Mouse (Mus musculus) forebrain, embryonic 13.5 days (tissue): ENCODE results near the gene Ankrd23. TPM values are rescaled to one million over a fixed set of nuclear protein-coding genes. Genes with fewer than 3 reads are reported as not detected.
A peak's percentile ranks its signal among the peaks of the same experiment; 100 is the strongest.

ENCODE experiments used
- ATAC-seq: fragments of 200-750 bp; cut with Nextera tagmentation; 2 replicates; pipeline ENCODE4 v1.8.0; 2017
- H3K27ac ChIP-seq: fragments of 300-500 bp; sonication (generic); 2 replicates; pipeline ENCODE4 v1.5.1; 2015; ENCODE audit warnings: inconsistent platforms, mild to moderate bottlenecking, moderate library complexity
- H3K27me3 ChIP-seq: fragments of 300-500 bp; sonication (generic); 2 replicates; pipeline ENCODE4 v1.6.1; 2015; ENCODE audit warnings: mild to moderate bottlenecking, inconsistent platforms
- H3K36me3 ChIP-seq: fragments of 300-500 bp; sonication (generic); 2 replicates; pipeline ENCODE4 v1.6.1; 2015; ENCODE audit warnings: mild to moderate bottlenecking, inconsistent platforms; ENCODE audit not compliant: poor library complexity, severe bottlenecking
- H3K4me1 ChIP-seq: fragments of 300-500 bp; sonication (generic); 2 replicates; pipeline ENCODE4 v1.6.1; 2015; ENCODE audit warnings: inconsistent platforms
- H3K4me2 ChIP-seq: fragments of 300-500 bp; sonication (generic); 2 replicates; pipeline ENCODE4 v1.6.1; 2015; ENCODE audit warnings: inconsistent platforms, mild to moderate bottlenecking, moderate library complexity
- H3K4me3 ChIP-seq: fragments of 300-500 bp; sonication (generic); 2 replicates; pipeline ENCODE4 v1.5.1; 2015; ENCODE audit warnings: mild to moderate bottlenecking, inconsistent platforms
- H3K9ac ChIP-seq: fragments of 300-500 bp; sonication (generic); 2 replicates; pipeline ENCODE4 v1.6.1; 2015; ENCODE audit warnings: mild to moderate bottlenecking, inconsistent platforms
- H3K9me3 ChIP-seq: fragments of 300-500 bp; sonication (generic); replicated peaks from 2 replicates; pipeline ENCODE4 v1.6.1; 2016; ENCODE audit warnings: inconsistent platforms
- WGBS: fragments of 180-500 bp; shearing (Covaris S2); methylation state at CpG from one replicate; pipeline ENCODE4 v1.1.7; 2015; 5-methylcytosine and 5-hydroxymethylcytosine counted together
- microRNA-seq: library from miRNA; unstranded; fragments of <30 nt; microRNA quantifications from one replicate; pipeline ENCODE4, GENCODE M21; 2016
- polyA plus RNA-seq: library from polyadenylated mRNA; unstranded; fragments of >200 nt; fragmentation: Nextera tagmentation; extraction: Ambion mirVana; gene quantifications from 2 replicates; pipeline ENCODE4 v1.2.1, GENCODE M21; 2015

The Ankrd23 gene
- polyA plus RNA-seq, 1 experiment from 2014 or later, result 12.3 TPM

- 10% methylated on average over 3 of the region's 3 CpGs for WGBS
- peaks cover 35% of the 10 kb centered on the region for H3K36me3 ChIP-seq
- peak; percentile 63; the same call in 1 of the 2 replicates for ATAC-seq
- no peaks in the 10 kb centered on the region for H3K4me1 ChIP-seq
- no peak overlapping the region for H3K4me3 ChIP-seq
- no peak overlapping the region for H3K4me2 ChIP-seq
- no peaks in the 10 kb centered on the region for H3K27me3 ChIP-seq
- H3K9ac ChIP-seq, result no peak overlapping the region
- H3K27ac ChIP-seq, result no peak overlapping the region
- no peaks in the 10 kb centered on the region for H3K9me3 ChIP-seq
Observed at GRCm38 (mm10) chr1:36501261-36501660, 35.4 kb downstream of the Ankrd23 start.

GRCm38 (mm10) chr1:36497312-36497711 lies 39.4 kb downstream of the Ankrd23 start:
- Histone ChIP-seq H3K9me3 (no peaks in the 10 kb centered on the region), H3K4me3 (no peak overlapping the region), H3K9ac (no peak overlapping the region), H3K36me3 (peaks cover 26% of the 10 kb centered on the region), H3K4me2 (no peak overlapping the region), H3K4me1 (0 out of 2 replicates have a peak, but pooled peaks cover 3% of the 10 kb centered on the region), H3K27me3 (no peaks in the 10 kb centered on the region), H3K27ac (no peak overlapping the region)
- 75% methylated on average over 2 of the region's 2 CpGs for WGBS
- ATAC-seq, result no peak

- H3K27me3 ChIP-seq, result no peaks in the 10 kb centered on the region
- H3K9me3 ChIP-seq, result no peaks in the 10 kb centered on the region
- WGBS, result 59% methylated on average over 2 of the region's 2 CpGs
- H3K4me3 ChIP-seq, result no peak overlapping the region
- H3K4me1 ChIP-seq, result 0 out of 2 replicates have a peak, but pooled peaks cover 4% of the 10 kb centered on the region
- no peak overlapping the region for H3K27ac ChIP-seq
- no peak overlapping the region for H3K9ac ChIP-seq
- no peak for ATAC-seq
- peaks cover 23% of the 10 kb centered on the region for H3K36me3 ChIP-seq
- H3K4me2 ChIP-seq, result no peak overlapping the region
Observed at GRCm38 (mm10) chr1:36496719-36497118, 40.0 kb downstream of the Ankrd23 start.

- WGBS, result 94% methylated on average over 6 of the region's 6 CpGs
- Histone ChIP-seq H3K9me3 (no peaks in the 10 kb centered on the region), H3K27me3 (no peaks in the 10 kb centered on the region), H3K4me1 (0 out of 2 replicates have a peak, but pooled peaks cover 4% of the 10 kb centered on the region), H3K4me3 (no peak overlapping the region), H3K27ac (no peak overlapping the region), H3K9ac (no peak overlapping the region), H3K36me3 (peaks cover 1% of the 10 kb centered on the region; the same call in 1 of the 2 replicates), H3K4me2 (no peak overlapping the region)
- ATAC-seq, result no peak
Observed at GRCm38 (mm10) chr1:36493299-36493698, 43.4 kb downstream of the Ankrd23 start.

DNA sequence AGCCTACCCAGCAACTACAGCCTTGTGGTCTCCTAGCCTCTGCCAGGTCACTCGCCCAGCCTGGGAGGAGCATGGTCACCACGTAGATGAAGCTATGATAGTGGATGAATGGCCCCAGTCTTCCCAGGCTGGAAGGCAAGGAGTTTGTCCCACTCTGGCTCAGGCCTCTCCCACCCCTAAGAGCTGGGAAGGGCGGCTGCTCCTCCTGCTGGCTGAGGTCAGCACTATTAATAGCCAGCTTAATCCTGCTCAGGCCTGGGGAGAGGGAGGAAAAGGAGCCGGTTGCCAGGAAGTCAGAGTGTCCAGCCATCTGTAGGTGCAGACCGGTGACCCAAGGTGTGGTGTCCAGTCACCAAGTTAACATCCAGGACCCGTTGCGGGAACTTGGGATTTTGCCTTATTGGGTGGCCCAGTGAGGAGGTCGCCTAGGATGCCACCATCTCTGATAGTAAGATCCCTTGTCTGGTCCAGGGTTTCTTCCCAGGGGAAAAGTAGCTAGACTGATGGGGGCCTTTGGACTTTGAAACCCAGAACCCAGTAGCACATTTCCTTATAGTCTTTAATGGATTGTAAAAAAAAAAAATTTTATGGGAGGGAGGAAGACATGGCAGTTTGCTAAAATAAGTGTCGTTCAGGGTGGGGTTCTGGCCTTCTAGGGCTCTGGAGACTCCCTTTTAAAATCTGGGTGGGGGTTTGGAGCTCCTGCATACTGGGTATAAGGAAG lies 44.1 kb downstream of the Ankrd23 start:
- Histone ChIP-seq H3K36me3 (no peaks in the 10 kb centered on the region), H3K9ac (no peak overlapping the region), H3K4me2 (no peak overlapping the region), H3K4me3 (no peak overlapping the region), H3K27ac (no peak overlapping the region), H3K4me1 (0 out of 2 replicates have a peak, but pooled peaks cover 4% of the 10 kb centered on the region), H3K27me3 (no peaks in the 10 kb centered on the region), H3K9me3 (no peaks in the 10 kb centered on the region)
- ATAC-seq, result peak; percentile 41; the same call in 1 of the 2 replicates
- 50% methylated on average over 9 of the region's 9 CpGs for WGBS

DNA sequence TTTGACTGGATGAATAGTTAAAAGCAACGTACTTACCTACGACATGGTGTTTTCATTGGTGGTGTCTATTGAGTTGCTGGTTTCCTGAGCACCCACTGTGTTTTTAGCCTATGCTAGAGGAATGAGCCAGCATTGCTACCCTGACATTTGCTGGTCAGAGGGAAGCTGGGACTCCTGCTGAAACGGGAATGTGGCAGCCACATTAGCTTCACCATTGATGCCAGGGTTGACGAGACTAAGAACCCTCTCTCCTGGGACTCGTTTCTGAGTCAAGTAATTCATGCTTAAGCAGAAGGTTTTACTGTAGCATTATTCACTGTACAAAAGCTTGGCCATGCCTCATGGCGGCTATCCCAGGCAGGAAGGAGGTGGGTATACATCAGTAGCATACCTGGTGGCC lies 47.0 kb downstream of the Ankrd23 start:
- Histone ChIP-seq H3K4me1 (0 out of 2 replicates have a peak, but pooled peaks cover 4% of the 10 kb centered on the region), H3K27ac (no peak overlapping the region), H3K9me3 (no peaks in the 10 kb centered on the region), H3K27me3 (no peaks in the 10 kb centered on the region), H3K9ac (no peak overlapping the region), H3K4me3 (no peak overlapping the region), H3K36me3 (no peaks in the 10 kb centered on the region), H3K4me2 (no peak overlapping the region)
- 68% methylated on average over 6 of the region's 6 CpGs for WGBS
- no peak for ATAC-seq

- WGBS, result 82% methylated on average over 9 of the region's 9 CpGs
- H3K4me2 ChIP-seq, result no peak overlapping the region
- no peak for ATAC-seq
- H3K4me1 ChIP-seq, result 0 out of 2 replicates have a peak, but pooled peaks cover 2% of the 10 kb centered on the region
- H3K27me3 ChIP-seq, result no peaks in the 10 kb centered on the region
- H3K9me3 ChIP-seq, result no peaks in the 10 kb centered on the region
- H3K27ac ChIP-seq, result no peak overlapping the region
- H3K36me3 ChIP-seq, result no peaks in the 10 kb centered on the region
- H3K9ac ChIP-seq, result no peak overlapping the region
- no peak overlapping the region for H3K4me3 ChIP-seq
Observed at GRCm38 (mm10) chr1:36487111-36487510, 49.6 kb downstream of the Ankrd23 start.

DNA sequence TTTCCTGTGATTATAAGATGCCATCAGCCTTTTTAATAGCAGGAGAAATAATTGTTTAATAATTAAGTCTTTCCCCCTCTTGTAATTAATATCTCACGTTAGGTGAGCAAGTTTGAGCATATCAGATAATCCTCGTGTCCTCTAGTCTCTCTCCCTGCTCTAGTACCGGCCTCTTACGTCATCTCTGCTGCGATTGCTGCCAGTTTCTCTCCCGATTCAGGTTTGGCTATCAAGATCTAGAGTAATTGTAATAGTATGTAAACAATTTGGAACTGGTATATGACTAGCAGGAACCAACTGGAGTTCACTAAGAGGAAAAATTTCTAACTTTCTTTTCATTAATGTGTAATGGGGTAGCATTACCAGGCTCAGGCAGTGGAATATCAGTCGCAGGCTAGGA lies 51.6 kb downstream of the Ankrd23 start:
- Histone ChIP-seq H3K36me3 (no peaks in the 10 kb centered on the region), H3K9ac (no peak overlapping the region), H3K27ac (no peak overlapping the region), H3K4me3 (no peak overlapping the region), H3K4me1 (0 out of 2 replicates have a peak, but pooled peaks cover 2% of the 10 kb centered on the region), H3K27me3 (no peaks in the 10 kb centered on the region), H3K9me3 (no peaks in the 10 kb centered on the region), H3K4me2 (no peak overlapping the region)
- 89% methylated on average over 7 of the region's 7 CpGs for WGBS
- no peak for ATAC-seq

- Histone ChIP-seq H3K4me3 (no peak overlapping the region), H3K4me1 (0 out of 2 replicates have a peak, but pooled peaks cover 2% of the 10 kb centered on the region), H3K36me3 (no peaks in the 10 kb centered on the region), H3K27ac (no peak overlapping the region), H3K4me2 (no peak overlapping the region), H3K9me3 (no peaks in the 10 kb centered on the region), H3K9ac (no peak overlapping the region), H3K27me3 (no peaks in the 10 kb centered on the region)
- ATAC-seq, result no peak
- 65% methylated on average over 4 of the region's 4 CpGs for WGBS
Observed at GRCm38 (mm10) chr1:36483825-36484224, 52.9 kb downstream of the Ankrd23 start.

Small RNAs within 50 kb of the gene (microRNA-seq; reads per million reads assigned to microRNA genes)
- not detected for gene Gm47280

Other genes starting within 250 kb of the Ankrd23 start
- gene Arid5a, start 229.2 kb downstream of the Ankrd23 start, polyA plus RNA-seq, result 1.5 and 2.2 TPM in 2 replicates
- 34.2 and 39.0 TPM in 2 replicates for gene Kansl3, start 167.7 kb downstream of the Ankrd23 start, polyA plus RNA-seq
- gene Fer1l5, start 164.6 kb downstream of the Ankrd23 start, polyA plus RNA-seq, result 1.1 and 1.7 TPM in 2 replicates
- 56.4 and 59.5 TPM in 2 replicates for gene Lman2l, start 91.6 kb downstream of the Ankrd23 start, polyA plus RNA-seq
- gene Cnnm4, start 65.3 kb downstream of the Ankrd23 start, polyA plus RNA-seq, result 10.0 and 10.2 TPM in 2 replicates
- 5.3 and 5.7 TPM in 2 replicates for gene Cnnm3, start 25.0 kb downstream of the Ankrd23 start, polyA plus RNA-seq
- 0.30 and 0.44 TPM in 2 replicates for gene Gm42417, start 2.5 kb upstream of the Ankrd23 start, polyA plus RNA-seq
- gene Ankrd39, start 10.6 kb upstream of the Ankrd23 start, polyA plus RNA-seq, result 16.9 and 18.0 TPM in 2 replicates
- 27.3 and 30.7 TPM in 2 replicates for gene Sema4c, start 21.5 kb upstream of the Ankrd23 start, polyA plus RNA-seq
- gene Fam178b, start 146.3 kb upstream of the Ankrd23 start, polyA plus RNA-seq, result 0.34 and 0.45 TPM in 2 replicates
- 555 and 572 TPM in 2 replicates for gene Cox5b, start 154.6 kb upstream of the Ankrd23 start, polyA plus RNA-seq
- 0.69 TPM in 1 of 2 replicates, not detected in the other for gene 4933424G06Rik, start 173.3 kb upstream of the Ankrd23 start, polyA plus RNA-seq
- 88.0 and 95.6 TPM in 2 replicates for gene Actr1b, start 177.5 kb upstream of the Ankrd23 start, polyA plus RNA-seq
- gene Zap70, start 224.9 kb upstream of the Ankrd23 start, polyA plus RNA-seq, result 0.71 and 1.1 TPM in 2 replicates